Mouse (Mus musculus) limb, embryonic 10.5 days (tissue): ENCODE measurements around the gene Tmem234. TPM values are rescaled to one million over a fixed set of nuclear protein-coding genes. Genes with fewer than 3 reads are reported as not detected.
A peak's percentile ranks its signal among the peaks of the same experiment; 100 is the strongest.

ENCODE experiments used
- DNase-seq: peaks from one replicate; pipeline ENCODE4 v3.0.0-alpha.2; 2017; ENCODE audit warnings: low spot score
- H3K27ac ChIP-seq: fragments of 300-500 bp; sonication (generic); 2 replicates; pipeline ENCODE4 v1.5.1; 2016; ENCODE audit warnings: mild to moderate bottlenecking
- H3K27me3 ChIP-seq: fragments of 300-500 bp; sonication (generic); 2 replicates; pipeline ENCODE4 v1.6.1; 2016; ENCODE audit warnings: low read depth, mild to moderate bottlenecking; ENCODE audit not compliant: poor library complexity, severe bottlenecking
- H3K36me3 ChIP-seq: fragments of 300-500 bp; sonication (generic); 2 replicates; pipeline ENCODE4 v1.6.1; 2016; ENCODE audit warnings: mild to moderate bottlenecking, moderate library complexity
- H3K4me1 ChIP-seq: fragments of 300-500 bp; sonication (generic); 2 replicates; pipeline ENCODE4 v1.6.1; 2016
- H3K4me3 ChIP-seq: fragments of 300-500 bp; sonication (generic); 2 replicates; pipeline ENCODE4 v1.5.1; 2016; ENCODE audit warnings: mild to moderate bottlenecking, moderate library complexity
- H3K9me3 ChIP-seq: fragments of 300-500 bp; sonication (generic); replicated peaks from 2 replicates; pipeline ENCODE4 v1.6.1; 2016; ENCODE audit warnings: mild to moderate bottlenecking
- WGBS: fragments of 180-500 bp; shearing (Covaris S2); methylation state at CpG from one replicate; pipeline ENCODE4 v1.1.7; 2016; 5-methylcytosine and 5-hydroxymethylcytosine counted together
- polyA plus RNA-seq: library from polyadenylated mRNA; unstranded; fragments of >200 nt; fragmentation: Nextera tagmentation; extraction: Ambion mirVana; gene quantifications from 2 replicates; pipeline ENCODE4 v1.2.1, GENCODE M21; 2016

Gene Tmem234
- polyA plus RNA-seq, 1 experiment from 2014 or later: 231 TPM

- H3K4me1 ChIP-seq: peaks cover 22% of the 10 kb centered on the region
- H3K27ac ChIP-seq: 0 out of 2 replicates have a peak overlapping the region, but pooled peaks have one; percentile 79
- H3K27me3 ChIP-seq: no peaks in the 10 kb centered on the region
- no peak for DNase-seq
- peaks cover 10% of the 10 kb centered on the region for H3K36me3 ChIP-seq
- WGBS: 77% methylated on average over 9 of the region's 9 CpGs
- no peaks in the 10 kb centered on the region for H3K9me3 ChIP-seq
- H3K4me3 ChIP-seq: peak overlapping the region; percentile 56; the same call in 1 of the 2 replicates
These were observed 14.7 kb upstream of the Tmem234 start for GRCm38 (mm10) chr4:129585773-129586172.

GRCm38 (mm10) chr4:129586943-129587342 lies 13.5 kb upstream of the Tmem234 start:
- Histone ChIP-seq H3K9me3 (no peaks in the 10 kb centered on the region), H3K27ac (no peak overlapping the region), H3K36me3 (peaks cover 21% of the 10 kb centered on the region), H3K4me3 (no peak overlapping the region), H3K27me3 (no peaks in the 10 kb centered on the region), H3K4me1 (peaks cover 22% of the 10 kb centered on the region)
- 67% methylated on average over 1 of the region's 1 CpGs for WGBS
- DNase-seq: no peak

- WGBS: 81% methylated on average over 4 of the region's 4 CpGs
- Histone ChIP-seq H3K9me3 (no peaks in the 10 kb centered on the region), H3K36me3 (peaks cover 40% of the 10 kb centered on the region), H3K4me3 (no peak overlapping the region), H3K27ac (no peak overlapping the region), H3K27me3 (no peaks in the 10 kb centered on the region), H3K4me1 (peaks cover 22% of the 10 kb centered on the region)
- no peak for DNase-seq
These were observed 11.6 kb upstream of the Tmem234 start for GRCm38 (mm10) chr4:129588865-129589264.

- H3K36me3 ChIP-seq: peaks cover 67% of the 10 kb centered on the region
- H3K27ac ChIP-seq: 0 out of 2 replicates have a peak overlapping the region, but pooled peaks have one; percentile 50
- peak; percentile 87 for DNase-seq
These were observed 8.1 kb downstream of the Tmem234 start for GRCm38 (mm10) chr4:129608426-129609025.

GRCm38 (mm10) chr4:129609139-129609631 lies 8.7 kb downstream of the Tmem234 start:
- no peaks in the 10 kb centered on the region for H3K9me3 ChIP-seq
- DNase-seq: no peak
- H3K27ac ChIP-seq: 0 out of 2 replicates have a peak overlapping the region, but pooled peaks have one; percentile 50
- H3K36me3 ChIP-seq: peaks cover 61% of the 10 kb centered on the region
- peaks cover 7% of the 10 kb centered on the region for H3K4me1 ChIP-seq
- WGBS: 89% methylated on average over 12 of the region's 12 CpGs
- no peaks in the 10 kb centered on the region for H3K27me3 ChIP-seq
- H3K4me3 ChIP-seq: no peak overlapping the region

More at GRCm38 (mm10) chr4:129608426-129609025, 8.1 kb downstream of the Tmem234 start:
- Histone ChIP-seq H3K27me3 (no peaks in the 10 kb centered on the region), H3K9me3 (no peaks in the 10 kb centered on the region), H3K4me1 (peaks cover 7% of the 10 kb centered on the region), H3K4me3 (no peak overlapping the region)
- 41% methylated on average over 7 of the region's 7 CpGs for WGBS

GRCm38 (mm10) chr4:129610026-129610425 lies 9.6 kb downstream of the Tmem234 start:
- no peak for DNase-seq
- H3K27me3 ChIP-seq: no peaks in the 10 kb centered on the region
- H3K4me1 ChIP-seq: peaks cover 7% of the 10 kb centered on the region
- H3K27ac ChIP-seq: no peak overlapping the region
- peaks cover 52% of the 10 kb centered on the region for H3K36me3 ChIP-seq
- no peak overlapping the region for H3K4me3 ChIP-seq
- 72% methylated on average over 4 of the region's 4 CpGs for WGBS
- H3K9me3 ChIP-seq: no peaks in the 10 kb centered on the region

- no peak for DNase-seq
- H3K27me3 ChIP-seq: no peaks in the 10 kb centered on the region
- peaks cover 7% of the 10 kb centered on the region for H3K4me1 ChIP-seq
- WGBS: 80% methylated on average over 4 of the region's 4 CpGs
- H3K9me3 ChIP-seq: no peaks in the 10 kb centered on the region
- H3K36me3 ChIP-seq: peaks cover 48% of the 10 kb centered on the region
- no peak overlapping the region for H3K27ac ChIP-seq
- no peak overlapping the region for H3K4me3 ChIP-seq
These were observed 10.0 kb downstream of the Tmem234 start for GRCm38 (mm10) chr4:129610472-129610871.

- no peak within 1 kb of the TSS for H3K27ac ChIP-seq
- DNase-seq: no peak
- H3K4me3 ChIP-seq: no peak within 1 kb of the TSS
- WGBS: 88% methylated on average over 6 of the region's 6 CpGs
- no peaks in the 10 kb centered on the region for H3K9me3 ChIP-seq
- peaks cover 12% of the 10 kb centered on the region for H3K4me1 ChIP-seq
- peaks cover 36% of the 10 kb centered on the region for H3K36me3 ChIP-seq
- no peaks in the 10 kb centered on the region for H3K27me3 ChIP-seq
These were observed 13.6 kb downstream of the Tmem234 start, which contains the start of gene Dcdc2b for GRCm38 (mm10) chr4:129614093-129614492. Gene Dcdc2b (minus strand): TSS chr4:129614257.

GRCm38 (mm10) chr4:129615801-129616290 lies 15.4 kb downstream of the Tmem234 start:
- WGBS: 93% methylated on average over 9 of the region's 9 CpGs
- no peaks in the 10 kb centered on the region for H3K9me3 ChIP-seq
- DNase-seq: no peak

GRCm38 (mm10) chr4:129616631-129617030 lies 16.2 kb downstream of the Tmem234 start:
- Histone ChIP-seq H3K4me1 (peaks cover 18% of the 10 kb centered on the region), H3K9me3 (no peaks in the 10 kb centered on the region), H3K4me3 (no peak overlapping the region), H3K27ac (no peak overlapping the region), H3K36me3 (peaks cover 30% of the 10 kb centered on the region), H3K27me3 (no peaks in the 10 kb centered on the region)
- DNase-seq: no peak
- 90% methylated on average over 3 of the region's 3 CpGs for WGBS

More at GRCm38 (mm10) chr4:129615801-129616290, 15.4 kb downstream of the Tmem234 start:
- Histone ChIP-seq H3K36me3 (peaks cover 27% of the 10 kb centered on the region), H3K27ac (no peak overlapping the region), H3K27me3 (no peaks in the 10 kb centered on the region), H3K4me3 (no peak overlapping the region), H3K4me1 (peaks cover 15% of the 10 kb centered on the region)

GRCm38 (mm10) chr4:129617121-129617641 lies 16.7 kb downstream of the Tmem234 start:
- no peak overlapping the region for H3K4me3 ChIP-seq
- no peaks in the 10 kb centered on the region for H3K9me3 ChIP-seq
- DNase-seq: no peak
- no peaks in the 10 kb centered on the region for H3K27me3 ChIP-seq
- no peak overlapping the region for H3K27ac ChIP-seq
- H3K4me1 ChIP-seq: peaks cover 18% of the 10 kb centered on the region
- H3K36me3 ChIP-seq: peaks cover 30% of the 10 kb centered on the region
- WGBS: 95% methylated on average over 7 of the region's 7 CpGs

GRCm38 (mm10) chr4:129618031-129618430 lies 17.6 kb downstream of the Tmem234 start:
- H3K27ac ChIP-seq: peak overlapping the region; percentile 90; the same call in 1 of the 2 replicates
- 94% methylated on average over 5 of the region's 5 CpGs for WGBS
- H3K27me3 ChIP-seq: no peaks in the 10 kb centered on the region
- DNase-seq: no peak
- H3K4me1 ChIP-seq: peaks cover 26% of the 10 kb centered on the region
- peaks cover 30% of the 10 kb centered on the region for H3K36me3 ChIP-seq
- H3K9me3 ChIP-seq: no peaks in the 10 kb centered on the region
- peak overlapping the region; percentile 73 for H3K4me3 ChIP-seq
